Mouse (Mus musculus) neural tube, embryonic 15.5 days (tissue): ENCODE results near the gene Grik4. TPM values are rescaled to one million over a fixed set of nuclear protein-coding genes. Genes with fewer than 3 reads are reported as not detected.

Source experiments
- ATAC-seq: fragments of 200-750 bp; cut with Nextera tagmentation; 2 replicates; pipeline ENCODE4 v1.8.0; 2017; ENCODE audit warnings: mild to moderate bottlenecking, moderate TSS enrichment, moderate library complexity; ENCODE audit not compliant: low FRiP score
- H3K27ac ChIP-seq: fragments of 300-500 bp; sonication (generic); replicated peaks from 2 replicates; pipeline ENCODE4 v1.5.1; 2015; ENCODE audit warnings: mild to moderate bottlenecking, inconsistent platforms
- H3K27me3 ChIP-seq: fragments of 300-500 bp; sonication (generic); replicated peaks from 2 replicates; pipeline ENCODE4 v1.6.1; 2015; ENCODE audit warnings: inconsistent platforms
- H3K36me3 ChIP-seq: fragments of 300-500 bp; sonication (generic); 2 replicates; pipeline ENCODE4 v1.6.1; 2015; ENCODE audit warnings: inconsistent platforms
- H3K4me1 ChIP-seq: fragments of 300-500 bp; sonication (generic); 2 replicates; pipeline ENCODE4 v1.6.1; 2015; ENCODE audit warnings: inconsistent platforms
- H3K4me2 ChIP-seq: fragments of 300-500 bp; sonication (generic); 2 replicates; pipeline ENCODE4 v1.6.1; 2015; ENCODE audit warnings: inconsistent platforms, mild to moderate bottlenecking, moderate library complexity
- H3K4me3 ChIP-seq: fragments of 300-500 bp; sonication (generic); replicated peaks from 2 replicates; pipeline ENCODE4 v1.5.1; 2015; ENCODE audit warnings: mild to moderate bottlenecking, inconsistent platforms
- H3K9ac ChIP-seq: fragments of 300-500 bp; sonication (generic); replicated peaks from 2 replicates; pipeline ENCODE4 v1.6.1; 2015; ENCODE audit warnings: mild to moderate bottlenecking, inconsistent platforms
- H3K9me3 ChIP-seq: fragments of 300-500 bp; sonication (generic); replicated peaks from 2 replicates; pipeline ENCODE4 v1.6.1; 2016; ENCODE audit warnings: inconsistent platforms
- WGBS: fragments of 180-500 bp; shearing (Covaris S2); methylation state at CpG from one replicate; pipeline ENCODE4 v1.1.7; 2015; ENCODE audit warnings: mixed read lengths; 5-methylcytosine and 5-hydroxymethylcytosine counted together
- polyA plus RNA-seq: library from polyadenylated mRNA; unstranded; fragments of >200 nt; fragmentation: Nextera tagmentation; extraction: Ambion mirVana; gene quantifications from 2 replicates; pipeline ENCODE4 v1.2.1, GENCODE M21; 2015

Grik4 gene
- polyA plus RNA-seq, 1 experiment from 2014 or later, result 12.3 TPM

GRCm38 (mm10) chr9:42816815-42817214 lies 127.5 kb downstream of the Grik4 start:
- no peak overlapping the region for H3K27ac ChIP-seq

GRCm38 (mm10) chr9:42809146-42809545 lies 135.1 kb downstream of the Grik4 start:
- Histone ChIP-seq H3K36me3 (no peaks in the 10 kb centered on the region; the same call in 1 of the 2 replicates), H3K27ac (no peak overlapping the region), H3K4me1 (no peaks in the 10 kb centered on the region), H3K4me2 (no peak overlapping the region), H3K9me3 (no peaks in the 10 kb centered on the region), H3K9ac (no peak overlapping the region), H3K4me3 (no peak overlapping the region), H3K27me3 (no peaks in the 10 kb centered on the region)
- WGBS, result 93% methylated on average over 3 of the region's 3 CpGs
- ATAC-seq, result no peak

More at GRCm38 (mm10) chr9:42816815-42817214, 127.5 kb downstream of the Grik4 start:
- H3K9ac ChIP-seq, result no peak overlapping the region
- no peaks in the 10 kb centered on the region for H3K36me3 ChIP-seq
- H3K9me3 ChIP-seq, result no peaks in the 10 kb centered on the region
- ATAC-seq, result no peak
- 58% methylated on average over 1 of the region's 1 CpGs for WGBS
- H3K27me3 ChIP-seq, result no peaks in the 10 kb centered on the region
- no peak overlapping the region for H3K4me2 ChIP-seq
- H3K4me3 ChIP-seq, result no peak overlapping the region
- peaks cover 6% of the 10 kb centered on the region; the same call in 1 of the 2 replicates for H3K4me1 ChIP-seq

- no peaks in the 10 kb centered on the region for H3K9me3 ChIP-seq
- no peak overlapping the region for H3K4me2 ChIP-seq
- no peaks in the 10 kb centered on the region; the same call in 1 of the 2 replicates for H3K36me3 ChIP-seq
- no peak overlapping the region for H3K4me3 ChIP-seq
- no peak for ATAC-seq
- no peak overlapping the region for H3K27ac ChIP-seq
- no peaks in the 10 kb centered on the region for H3K27me3 ChIP-seq
- H3K9ac ChIP-seq, result no peak overlapping the region
- H3K4me1 ChIP-seq, result no peaks in the 10 kb centered on the region
- 75% methylated on average over 9 of the region's 9 CpGs for WGBS
These were observed 135.9 kb downstream of the Grik4 start for GRCm38 (mm10) chr9:42808394-42808793.

- H3K27me3 ChIP-seq, result no peaks in the 10 kb centered on the region
- no peaks in the 10 kb centered on the region for H3K9me3 ChIP-seq
- peaks cover 24% of the 10 kb centered on the region for H3K4me1 ChIP-seq
- peak overlapping the region; percentile 48 for H3K27ac ChIP-seq
- H3K4me2 ChIP-seq, result no peak overlapping the region
- H3K9ac ChIP-seq, result no peak overlapping the region
- 47% methylated on average over 3 of the region's 3 CpGs for WGBS
- H3K36me3 ChIP-seq, result no peaks in the 10 kb centered on the region; the same call in 1 of the 2 replicates
- peak; percentile 58; the same call in 1 of the 2 replicates for ATAC-seq
- no peak overlapping the region for H3K4me3 ChIP-seq
These were observed 141.2 kb downstream of the Grik4 start for GRCm38 (mm10) chr9:42803061-42803491.

GRCm38 (mm10) chr9:42801929-42802328 lies 142.4 kb downstream of the Grik4 start:
- no peak overlapping the region for H3K27ac ChIP-seq
- peaks cover 30% of the 10 kb centered on the region for H3K4me1 ChIP-seq
- no peak overlapping the region for H3K9ac ChIP-seq
- no peak for ATAC-seq
- H3K9me3 ChIP-seq, result no peaks in the 10 kb centered on the region
- H3K27me3 ChIP-seq, result no peaks in the 10 kb centered on the region
- 54% methylated on average over 11 of the region's 11 CpGs for WGBS
- H3K4me3 ChIP-seq, result no peak overlapping the region
- no peak overlapping the region for H3K4me2 ChIP-seq
- H3K36me3 ChIP-seq, result no peaks in the 10 kb centered on the region

- Histone ChIP-seq H3K4me3 (no peak overlapping the region), H3K4me2 (no peak overlapping the region), H3K4me1 (peaks cover 39% of the 10 kb centered on the region), H3K27ac (no peak overlapping the region), H3K9ac (no peak overlapping the region), H3K27me3 (no peaks in the 10 kb centered on the region), H3K36me3 (no peaks in the 10 kb centered on the region), H3K9me3 (no peaks in the 10 kb centered on the region)
- 89% methylated on average over 7 of the region's 7 CpGs for WGBS
- no peak for ATAC-seq
These were observed 144.2 kb downstream of the Grik4 start for GRCm38 (mm10) chr9:42800138-42800537.

GRCm38 (mm10) chr9:42799694-42800093 lies 144.6 kb downstream of the Grik4 start:
- H3K9me3 ChIP-seq, result no peaks in the 10 kb centered on the region
- 89% methylated on average over 5 of the region's 5 CpGs for WGBS
- H3K4me3 ChIP-seq, result no peak overlapping the region
- H3K4me1 ChIP-seq, result peaks cover 39% of the 10 kb centered on the region
- H3K27me3 ChIP-seq, result no peaks in the 10 kb centered on the region
- no peak overlapping the region for H3K27ac ChIP-seq
- no peaks in the 10 kb centered on the region for H3K36me3 ChIP-seq
- ATAC-seq, result no peak
- no peak overlapping the region for H3K4me2 ChIP-seq
- no peak overlapping the region for H3K9ac ChIP-seq

- H3K4me3 ChIP-seq, result no peak overlapping the region
- H3K4me2 ChIP-seq, result no peak overlapping the region
- peaks cover 39% of the 10 kb centered on the region for H3K4me1 ChIP-seq
- ATAC-seq, result peak; percentile 36
- no peaks in the 10 kb centered on the region for H3K36me3 ChIP-seq
- WGBS, result 51% methylated on average over 5 of the region's 5 CpGs
- no peak overlapping the region for H3K9ac ChIP-seq
- no peaks in the 10 kb centered on the region for H3K27me3 ChIP-seq
- H3K9me3 ChIP-seq, result no peaks in the 10 kb centered on the region
- no peak overlapping the region for H3K27ac ChIP-seq
These were observed 145.1 kb downstream of the Grik4 start for GRCm38 (mm10) chr9:42799242-42799641.

- 85% methylated on average over 4 of the region's 4 CpGs for WGBS
- no peak overlapping the region for H3K9ac ChIP-seq
- H3K4me3 ChIP-seq, result no peak overlapping the region
- no peak for ATAC-seq
- no peak overlapping the region for H3K4me2 ChIP-seq
- H3K36me3 ChIP-seq, result no peaks in the 10 kb centered on the region
- no peaks in the 10 kb centered on the region for H3K9me3 ChIP-seq
- H3K27ac ChIP-seq, result no peak overlapping the region
- peaks cover 41% of the 10 kb centered on the region for H3K4me1 ChIP-seq
- H3K27me3 ChIP-seq, result no peaks in the 10 kb centered on the region
These were observed 146.0 kb downstream of the Grik4 start for GRCm38 (mm10) chr9:42798280-42798679.

GRCm38 (mm10) chr9:42797276-42797675 lies 147.0 kb downstream of the Grik4 start:
- Histone ChIP-seq H3K4me2 (no peak overlapping the region), H3K4me3 (no peak overlapping the region), H3K27me3 (0 out of 2 replicates have a peak, but pooled peaks cover 2% of the 10 kb centered on the region), H3K9me3 (no peaks in the 10 kb centered on the region), H3K9ac (no peak overlapping the region), H3K4me1 (peaks cover 47% of the 10 kb centered on the region), H3K27ac (no peak overlapping the region), H3K36me3 (no peaks in the 10 kb centered on the region)
- 48% methylated on average over 8 of the region's 8 CpGs for WGBS
- no peak for ATAC-seq

GRCm38 (mm10) chr9:42795881-42796280 lies 148.4 kb downstream of the Grik4 start:
- H3K36me3 ChIP-seq, result no peaks in the 10 kb centered on the region
- no peaks in the 10 kb centered on the region for H3K9me3 ChIP-seq
- ATAC-seq, result no peak; the same call in 1 of the 2 replicates
- WGBS, result 36% methylated on average over 8 of the region's 8 CpGs
- no peak overlapping the region for H3K9ac ChIP-seq
- H3K4me1 ChIP-seq, result peaks cover 55% of the 10 kb centered on the region
- H3K4me3 ChIP-seq, result no peak overlapping the region
- H3K4me2 ChIP-seq, result no peak overlapping the region
- no peak overlapping the region for H3K27ac ChIP-seq
- H3K27me3 ChIP-seq, result 0 out of 2 replicates have a peak, but pooled peaks cover 2% of the 10 kb centered on the region

GRCm38 (mm10) chr9:42794006-42794405 lies 150.3 kb downstream of the Grik4 start:
- Histone ChIP-seq H3K27me3 (0 out of 2 replicates have a peak, but pooled peaks cover 2% of the 10 kb centered on the region), H3K4me1 (peaks cover 46% of the 10 kb centered on the region), H3K4me3 (no peak overlapping the region), H3K9me3 (no peaks in the 10 kb centered on the region), H3K27ac (no peak overlapping the region), H3K36me3 (no peaks in the 10 kb centered on the region), H3K4me2 (no peak overlapping the region), H3K9ac (no peak overlapping the region)
- 82% methylated on average over 4 of the region's 4 CpGs for WGBS
- ATAC-seq, result no peak
